Mouse (Mus musculus) limb, embryonic 10.5 days (tissue): Measurements from ENCODE around the gene Mansc1. TPM values are rescaled to one million over a fixed set of nuclear protein-coding genes. Genes with fewer than 3 reads are reported as not detected.
"Not testable (repeated sequence)": the region's sequence is repeated elsewhere in the genome, so short reads cannot be mapped to it uniquely, and the experiment has no call there.

Experiments
- DNase-seq: peaks from one replicate; pipeline ENCODE4 v3.0.0-alpha.2; 2017; ENCODE audit warnings: low spot score
- H3K27ac ChIP-seq: fragments of 300-500 bp; sonication (generic); 2 replicates; pipeline ENCODE4 v1.5.1; 2016; ENCODE audit warnings: mild to moderate bottlenecking
- H3K27me3 ChIP-seq: fragments of 300-500 bp; sonication (generic); 2 replicates; pipeline ENCODE4 v1.6.1; 2016; ENCODE audit warnings: low read depth, mild to moderate bottlenecking; ENCODE audit not compliant: poor library complexity, severe bottlenecking
- H3K36me3 ChIP-seq: fragments of 300-500 bp; sonication (generic); 2 replicates; pipeline ENCODE4 v1.6.1; 2016; ENCODE audit warnings: mild to moderate bottlenecking, moderate library complexity
- H3K4me1 ChIP-seq: fragments of 300-500 bp; sonication (generic); 2 replicates; pipeline ENCODE4 v1.6.1; 2016
- H3K4me3 ChIP-seq: fragments of 300-500 bp; sonication (generic); 2 replicates; pipeline ENCODE4 v1.5.1; 2016; ENCODE audit warnings: mild to moderate bottlenecking, moderate library complexity
- H3K9me3 ChIP-seq: fragments of 300-500 bp; sonication (generic); replicated peaks from 2 replicates; pipeline ENCODE4 v1.6.1; 2016; ENCODE audit warnings: mild to moderate bottlenecking
- WGBS: fragments of 180-500 bp; shearing (Covaris S2); methylation state at CpG from one replicate; pipeline ENCODE4 v1.1.7; 2016; 5-methylcytosine and 5-hydroxymethylcytosine counted together
- polyA plus RNA-seq: library from polyadenylated mRNA; unstranded; fragments of >200 nt; fragmentation: Nextera tagmentation; extraction: Ambion mirVana; gene quantifications from 2 replicates; pipeline ENCODE4 v1.2.1, GENCODE M21; 2016

Gene Mansc1
- polyA plus RNA-seq = 0.33 and 0.51 TPM in 2 replicates

DNA sequence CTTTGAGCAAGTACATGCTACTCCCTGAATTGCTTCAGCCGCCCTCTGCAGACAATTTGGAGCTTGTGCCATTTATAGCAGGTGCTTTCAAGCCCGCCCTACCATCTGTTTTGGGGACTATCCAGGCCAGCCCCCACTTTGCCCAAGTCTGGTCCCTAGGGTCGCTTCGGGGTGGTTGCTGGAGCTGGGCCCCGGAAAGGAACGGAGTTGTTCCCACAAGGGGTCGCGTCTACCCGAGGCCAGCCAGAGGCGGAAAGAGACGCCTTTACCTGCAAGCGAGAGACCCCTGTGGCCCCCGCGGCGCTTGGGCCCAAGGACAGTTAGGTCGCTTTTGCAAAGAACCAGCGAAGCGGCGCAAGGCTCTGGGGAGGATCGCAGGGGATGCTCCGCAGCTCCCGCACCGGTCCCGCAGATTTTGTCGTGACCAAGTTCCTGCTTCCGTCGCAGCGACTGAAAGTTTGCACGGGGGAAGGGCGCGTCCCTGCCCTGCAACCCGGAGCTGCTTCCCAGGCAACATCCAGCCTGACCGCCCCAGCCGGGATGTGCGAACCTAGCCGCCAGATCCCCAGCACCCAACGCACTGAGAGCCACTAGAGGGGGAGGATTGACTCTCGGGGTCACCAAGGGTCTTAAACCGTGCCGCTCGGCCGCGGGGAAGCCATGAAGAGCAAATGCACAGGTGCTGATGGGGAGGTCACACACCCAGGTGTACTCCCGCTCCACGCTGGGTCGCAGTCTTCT is at the start of gene Mansc1:
Gene Mansc1, minus strand, starts transcription at position 542 of the 741 bp plus-strand sequence.
- peak within 1 kb of the TSS; percentile 57 for H3K27ac ChIP-seq
- DNase-seq = peak; percentile 59
- peak within 1 kb of the TSS; percentile 63 for H3K4me3 ChIP-seq
- no peaks in the 10 kb centered on the region for H3K36me3 ChIP-seq
- H3K27me3 ChIP-seq = peaks cover 41% of the 10 kb centered on the region
- no peaks in the 10 kb centered on the region for H3K9me3 ChIP-seq
- peaks cover 12% of the 10 kb centered on the region for H3K4me1 ChIP-seq
- under 1% methylated on average over 46 of the region's 46 CpGs for WGBS

DNA sequence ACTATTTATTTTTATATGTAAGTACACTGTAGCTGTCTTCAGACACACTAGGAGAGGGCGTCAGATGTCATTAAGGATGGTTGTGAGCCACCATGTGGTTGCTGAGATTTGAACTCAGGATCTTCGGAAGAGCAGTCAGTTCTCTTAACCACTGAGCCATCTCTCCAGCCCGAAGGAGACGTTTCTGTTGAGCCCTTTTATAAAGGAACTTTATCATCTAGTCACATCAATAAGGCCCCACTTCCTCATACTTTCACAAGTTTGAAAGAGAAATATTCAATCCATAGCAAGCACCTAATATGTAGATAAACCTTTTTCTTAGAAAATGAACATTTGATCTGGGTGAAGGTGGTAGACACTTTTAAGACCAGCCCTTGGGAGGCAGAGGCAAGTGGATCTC is 47.0 kb upstream of the Mansc1 start:
- not testable (repeated sequence) for H3K36me3 ChIP-seq, H3K27me3 ChIP-seq, H3K27ac ChIP-seq, DNase-seq, H3K9me3 ChIP-seq, H3K4me3 ChIP-seq, H3K4me1 ChIP-seq
- whole genome bisulfite sequencing = 87% methylated on average over 4 of the region's 4 CpGs

DNA sequence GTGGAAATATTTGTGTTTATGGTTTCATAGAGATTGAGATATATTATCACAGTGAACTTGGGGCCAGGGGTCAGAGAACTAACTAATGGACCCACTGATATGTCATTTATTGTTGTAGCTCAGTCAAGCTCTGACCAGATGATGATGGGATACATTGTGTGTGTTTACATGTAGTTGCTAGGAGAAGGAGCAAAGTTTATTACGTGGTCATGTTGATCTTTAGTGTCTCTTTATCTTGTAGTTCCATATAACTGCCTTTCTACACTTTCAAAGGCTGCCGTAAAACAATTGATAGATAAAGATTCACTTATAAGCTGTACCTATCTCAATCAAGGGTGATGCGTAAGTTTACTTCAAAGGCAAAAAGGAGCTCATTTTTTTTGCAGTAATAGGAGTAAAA is 45.7 kb upstream of the Mansc1 start:
- H3K4me1 ChIP-seq = 0 out of 2 replicates have a peak, but pooled peaks cover 4% of the 10 kb centered on the region
- DNase-seq = no peak
- no peak overlapping the region for H3K27ac ChIP-seq
- 79% methylated on average over 3 of the region's 3 CpGs for WGBS
- no peak overlapping the region for H3K4me3 ChIP-seq
- no peaks in the 10 kb centered on the region for H3K27me3 ChIP-seq
- H3K9me3 ChIP-seq = no peaks in the 10 kb centered on the region
- H3K36me3 ChIP-seq = no peaks in the 10 kb centered on the region

DNA sequence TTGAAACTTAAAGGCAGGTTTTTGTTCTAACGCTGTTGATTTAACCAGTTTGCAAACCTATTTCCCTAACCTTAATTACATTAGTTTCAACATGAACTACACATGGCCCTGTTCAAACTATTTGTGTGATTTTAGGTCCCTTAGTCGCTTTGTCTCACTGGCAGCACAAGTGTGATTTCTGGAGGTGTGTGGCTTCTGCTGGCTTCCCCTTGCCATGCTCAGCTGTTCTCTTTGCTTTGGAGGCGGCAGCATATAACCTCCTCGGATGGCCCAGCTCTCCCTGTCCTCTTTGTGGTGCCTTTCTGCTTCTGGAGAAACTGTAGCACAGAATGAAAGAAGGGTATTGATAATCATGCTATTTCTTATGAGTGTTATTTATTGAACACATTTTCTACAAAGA is 45.2 kb upstream of the Mansc1 start:
- H3K4me3 ChIP-seq = no peak overlapping the region
- DNase-seq = no peak
- no peak overlapping the region for H3K27ac ChIP-seq
- H3K4me1 ChIP-seq = 0 out of 2 replicates have a peak, but pooled peaks cover 4% of the 10 kb centered on the region
- no peaks in the 10 kb centered on the region for H3K27me3 ChIP-seq
- 91% methylated on average over 4 of the region's 4 CpGs for WGBS
- H3K36me3 ChIP-seq = no peaks in the 10 kb centered on the region
- no peaks in the 10 kb centered on the region for H3K9me3 ChIP-seq

DNA sequence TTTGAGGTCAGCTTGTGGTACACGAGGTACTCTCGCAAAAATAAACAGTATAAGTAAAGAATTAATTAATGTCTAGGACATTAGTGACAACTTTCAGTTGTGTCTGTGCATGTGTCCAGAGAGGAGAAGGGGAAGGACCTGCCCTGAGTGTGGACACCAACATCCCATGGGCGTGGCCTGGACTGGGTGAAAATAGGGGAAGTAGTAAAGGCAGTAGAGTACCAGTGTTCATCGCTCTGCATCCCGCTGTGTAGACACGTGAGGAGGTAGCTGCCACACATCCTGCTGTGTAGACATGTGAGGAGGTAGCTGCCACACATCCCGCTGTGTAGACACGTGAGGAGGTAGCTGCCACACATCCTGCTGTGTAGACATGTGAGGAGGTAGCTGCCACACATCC is 41.4 kb upstream of the Mansc1 start:
- 90% methylated on average over 8 of the region's 8 CpGs for WGBS
- DNase-seq, H3K27ac ChIP-seq, H3K4me1 ChIP-seq, H3K9me3 ChIP-seq, H3K4me3 ChIP-seq, H3K27me3 ChIP-seq, H3K36me3 ChIP-seq: not testable (repeated sequence)

DNA sequence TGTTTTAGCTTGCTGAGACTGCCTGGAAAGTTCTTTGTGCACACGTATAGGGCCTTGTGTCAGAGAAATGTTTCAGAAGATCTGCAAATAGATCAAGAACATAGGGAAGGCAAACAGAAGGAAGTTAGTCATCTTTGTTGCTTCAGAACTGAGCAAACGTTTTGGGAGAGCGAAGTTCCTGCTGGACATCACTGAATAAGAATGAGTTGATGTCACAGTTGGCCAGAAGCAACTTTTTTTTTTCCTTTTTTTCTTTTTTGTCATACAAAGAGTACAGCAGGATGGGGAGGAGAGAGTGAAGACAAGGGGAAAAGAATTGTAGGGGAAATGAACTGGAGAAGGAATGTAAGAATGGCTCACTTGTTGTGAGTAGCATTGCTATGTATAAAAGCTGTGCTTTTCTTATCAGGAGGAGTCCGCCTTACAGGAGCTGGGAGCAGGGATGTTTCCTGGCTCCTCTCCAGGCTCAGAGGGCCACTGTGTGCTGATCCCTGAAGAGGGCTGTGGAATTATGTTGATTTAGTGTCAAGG is 38.7 kb upstream of the Mansc1 start:
- DNase-seq = no peak
- no peak overlapping the region for H3K27ac ChIP-seq
- H3K36me3 ChIP-seq = no peaks in the 10 kb centered on the region
- no peaks in the 10 kb centered on the region for H3K9me3 ChIP-seq
- no peaks in the 10 kb centered on the region for H3K27me3 ChIP-seq
- H3K4me1 ChIP-seq = 0 out of 2 replicates have a peak, but pooled peaks cover 4% of the 10 kb centered on the region
- WGBS = 87% methylated on average over 4 of the region's 4 CpGs
- no peak overlapping the region for H3K4me3 ChIP-seq

DNA sequence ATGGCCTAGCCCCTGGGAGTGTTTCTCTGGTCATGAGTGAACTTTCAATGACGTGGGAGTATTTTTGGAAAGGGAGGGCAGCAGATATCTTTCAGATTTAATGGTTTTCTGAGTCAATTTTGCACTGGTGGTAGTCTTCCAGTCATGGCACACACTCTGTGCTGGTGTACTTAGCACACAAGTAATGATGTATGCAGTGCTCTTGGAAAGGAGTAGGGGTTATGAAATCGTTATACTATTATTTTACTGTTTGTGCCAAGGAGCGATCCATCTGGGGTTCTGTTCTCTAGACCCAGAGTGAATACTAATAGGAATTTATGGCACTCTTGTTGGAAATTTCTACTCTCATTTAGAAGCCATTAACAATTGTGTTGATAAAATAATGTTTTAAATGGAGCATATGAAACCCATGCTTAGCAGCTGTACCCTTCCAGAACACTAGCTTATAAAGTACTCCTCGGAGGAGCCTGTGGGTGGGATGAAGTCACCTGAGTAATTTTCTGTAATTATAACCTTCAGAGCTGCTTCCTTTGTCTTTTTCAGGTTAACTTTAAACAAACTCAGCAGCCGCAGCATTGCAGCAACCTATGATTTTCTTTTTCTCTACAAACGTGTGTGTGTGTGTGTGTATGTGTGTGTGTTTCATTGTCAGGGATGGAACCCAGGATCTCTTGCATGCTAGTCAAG is 37.0 kb upstream of the Mansc1 start:
- H3K4me3 ChIP-seq = no peak overlapping the region
- H3K36me3 ChIP-seq = no peaks in the 10 kb centered on the region
- 85% methylated on average over 6 of the region's 6 CpGs for WGBS
- H3K27ac ChIP-seq = no peak overlapping the region
- H3K27me3 ChIP-seq = no peaks in the 10 kb centered on the region
- H3K9me3 ChIP-seq = no peaks in the 10 kb centered on the region
- no peak for DNase-seq
- no peaks in the 10 kb centered on the region for H3K4me1 ChIP-seq

DNA sequence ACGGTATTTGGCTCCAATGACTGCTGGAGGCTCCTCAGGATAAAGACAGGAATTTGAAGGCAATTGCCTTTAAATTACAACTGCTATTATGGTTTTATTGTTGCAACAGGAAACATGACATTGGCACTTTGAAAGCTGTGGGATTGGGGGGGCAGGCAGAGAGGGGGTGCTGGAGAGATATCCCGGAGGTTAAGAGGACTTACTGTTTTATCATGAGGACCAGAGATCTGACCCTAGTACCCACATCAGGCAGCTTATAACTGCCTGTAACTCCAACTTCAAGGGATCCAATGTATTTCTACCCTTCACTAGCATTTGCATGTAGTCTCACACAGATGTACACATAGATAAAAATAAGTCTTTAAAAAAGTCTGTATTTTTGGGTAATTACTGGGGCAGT is 36.2 kb upstream of the Mansc1 start:
- no peak overlapping the region for H3K4me3 ChIP-seq
- no peaks in the 10 kb centered on the region for H3K4me1 ChIP-seq
- no peak for DNase-seq
- H3K27ac ChIP-seq = no peak overlapping the region
- H3K36me3 ChIP-seq = no peaks in the 10 kb centered on the region
- 87% methylated on average over 2 of the region's 2 CpGs for WGBS
- no peaks in the 10 kb centered on the region for H3K9me3 ChIP-seq
- H3K27me3 ChIP-seq = no peaks in the 10 kb centered on the region

DNA sequence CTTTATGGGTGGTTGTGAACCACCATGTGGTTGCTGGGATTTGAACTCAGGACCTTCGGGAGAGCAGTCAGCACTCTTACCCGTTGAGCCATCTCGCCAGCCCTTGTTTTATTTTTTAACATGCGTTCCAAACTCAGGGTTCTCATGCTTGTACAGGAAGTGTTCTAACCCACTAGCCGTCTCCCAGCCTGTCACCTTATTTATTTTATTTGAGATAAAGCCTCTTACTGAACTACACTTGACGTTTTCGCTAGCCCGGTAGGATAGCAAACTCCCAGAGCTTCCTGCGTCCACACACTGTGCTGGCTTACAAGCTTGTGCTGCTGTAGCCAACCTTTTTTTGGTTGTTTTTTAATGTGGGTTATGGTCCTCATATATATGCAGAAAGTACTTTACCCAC is 33.5 kb upstream of the Mansc1 start:
- DNase-seq = no peak
- Histone ChIP-seq H3K36me3 (no peaks in the 10 kb centered on the region), H3K4me1 (no peaks in the 10 kb centered on the region), H3K4me3 (no peak overlapping the region), H3K27me3 (no peaks in the 10 kb centered on the region), H3K27ac (no peak overlapping the region), H3K9me3 (no peaks in the 10 kb centered on the region)
- 88% methylated on average over 9 of the region's 9 CpGs for WGBS

DNA sequence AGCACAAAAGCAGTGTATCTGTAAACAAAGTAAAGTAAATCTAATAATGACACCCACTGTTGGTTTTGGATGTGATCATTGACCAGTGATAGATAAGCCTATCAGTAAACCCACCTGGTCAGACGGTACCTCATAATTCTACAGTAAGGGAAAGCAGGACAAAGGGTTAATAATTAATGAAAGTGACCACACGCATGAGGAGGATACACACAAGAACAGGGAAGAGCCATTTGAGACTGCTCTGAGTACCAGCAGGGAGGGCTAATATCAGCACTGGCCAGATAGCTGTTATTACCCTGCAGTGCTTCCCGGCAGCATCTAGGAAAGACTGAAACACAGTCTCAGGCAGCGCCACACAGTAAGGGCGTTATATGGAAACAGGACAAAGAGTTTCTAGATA is 32.3 kb upstream of the Mansc1 start:
- no peaks in the 10 kb centered on the region for H3K9me3 ChIP-seq
- no peak overlapping the region for H3K27ac ChIP-seq
- no peaks in the 10 kb centered on the region for H3K36me3 ChIP-seq
- H3K4me1 ChIP-seq = no peaks in the 10 kb centered on the region; the same call in 1 of the 2 replicates
- no peak for DNase-seq
- H3K27me3 ChIP-seq = no peaks in the 10 kb centered on the region
- H3K4me3 ChIP-seq = no peak overlapping the region
- 90% methylated on average over 5 of the region's 5 CpGs for WGBS

DNA sequence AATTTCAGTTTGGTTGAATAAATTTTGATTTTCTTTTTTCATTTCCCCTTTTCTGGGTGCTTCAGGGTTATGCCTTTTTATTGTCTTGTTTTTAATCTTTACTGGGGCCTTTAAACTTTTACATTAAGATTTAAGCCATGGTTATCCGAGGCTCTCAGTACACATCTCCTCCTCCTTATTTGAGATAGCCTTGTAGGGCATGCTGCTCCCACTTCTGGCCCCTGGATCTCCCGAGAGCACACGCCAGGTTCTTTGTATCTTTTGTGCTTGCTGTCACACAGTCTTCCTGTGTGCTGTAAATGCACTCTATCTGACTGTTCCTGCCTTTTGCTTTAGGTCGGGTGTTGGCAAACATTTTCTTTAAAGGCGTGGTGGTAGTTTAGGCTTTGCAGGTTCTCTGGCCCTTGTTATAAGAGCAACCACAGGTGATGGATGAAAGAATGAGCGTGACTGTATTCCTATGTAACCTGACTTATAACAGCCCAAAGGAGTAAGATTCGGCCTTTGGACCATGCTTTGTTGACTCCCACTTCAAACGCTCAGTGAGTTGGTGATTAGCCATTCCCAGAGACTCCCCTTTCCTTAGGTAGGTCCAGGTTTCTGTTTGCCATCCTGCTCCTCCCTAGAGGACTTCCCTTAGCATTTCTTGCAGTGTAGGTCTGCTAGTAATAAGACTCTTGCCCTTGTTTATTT is 28.6 kb upstream of the Mansc1 start:
- no peak overlapping the region for H3K4me3 ChIP-seq
- 87% methylated on average over 8 of the region's 8 CpGs for WGBS
- H3K36me3 ChIP-seq = no peaks in the 10 kb centered on the region
- no peaks in the 10 kb centered on the region for H3K27me3 ChIP-seq
- H3K9me3 ChIP-seq = no peaks in the 10 kb centered on the region
- H3K4me1 ChIP-seq = no peaks in the 10 kb centered on the region; the same call in 1 of the 2 replicates
- no peak for DNase-seq
- H3K27ac ChIP-seq = no peak overlapping the region

DNA sequence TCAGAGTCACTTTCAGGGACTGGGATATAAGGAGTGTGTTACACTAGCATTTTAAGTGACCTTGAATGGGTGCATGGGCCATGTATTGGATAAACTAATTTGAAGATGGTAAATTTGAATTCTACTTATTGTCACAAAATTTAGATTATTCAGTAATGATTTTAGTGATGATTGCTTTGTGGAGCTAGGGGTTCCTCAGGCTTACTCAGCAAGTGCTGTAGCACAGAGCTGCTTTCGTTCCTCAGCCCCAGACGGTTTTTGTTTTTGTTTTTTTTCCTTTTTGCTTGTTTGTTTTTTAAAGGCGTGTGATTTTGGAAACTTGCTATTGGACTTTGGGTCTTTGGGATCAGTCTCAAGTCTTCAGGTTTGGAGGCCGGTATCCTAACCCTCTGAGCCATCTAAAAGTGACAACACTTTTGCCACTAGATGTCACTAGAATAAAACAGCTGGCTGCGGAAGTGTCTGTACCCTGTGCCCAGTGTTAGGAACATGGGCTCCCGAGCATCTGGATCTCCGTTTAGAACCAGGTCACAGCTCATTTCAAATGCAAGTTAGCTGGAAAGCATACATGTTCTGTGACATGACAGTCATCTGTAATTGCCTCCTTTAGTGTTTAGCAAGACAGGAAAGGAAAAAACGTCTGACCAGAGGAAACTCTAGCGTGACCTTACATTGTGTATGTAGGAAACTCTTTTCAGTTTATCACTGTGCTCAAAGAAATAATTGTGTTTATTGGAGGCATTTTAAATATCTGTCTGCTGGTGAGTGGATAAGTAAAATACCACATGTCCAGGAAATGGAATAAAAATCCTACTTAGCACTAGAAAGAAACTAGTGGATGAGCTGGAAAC is 27.0 kb upstream of the Mansc1 start:
- H3K4me3 ChIP-seq = no peak overlapping the region
- H3K27ac ChIP-seq = no peak overlapping the region
- DNase-seq = peak; percentile 49
- no peaks in the 10 kb centered on the region for H3K36me3 ChIP-seq
- H3K9me3 ChIP-seq = no peaks in the 10 kb centered on the region
- no peaks in the 10 kb centered on the region; the same call in 1 of the 2 replicates for H3K4me1 ChIP-seq
- 25% methylated on average over 9 of the region's 9 CpGs for WGBS
- no peaks in the 10 kb centered on the region for H3K27me3 ChIP-seq
